Mouse (Mus musculus) layer of hippocampus, postnatal 36 days (tissue): ENCODE results near the gene Macrod2. TPM values are rescaled to one million over a fixed set of nuclear protein-coding genes. Genes with fewer than 3 reads are reported as not detected.

Source experiments
- DNase-seq, 2 experiments: peaks; one replicate each; pipeline ENCODE4 v3.0.0; 2022
- total RNA-seq, 2 experiments: library from RNA; stranded (reverse); gene quantifications; 2 replicates each; pipeline ENCODE4 v1.2.3; 2021

The Macrod2 gene
- total RNA-seq, result 10 to 100 TPM; 52.1 to 53.7 TPM

GRCm38 (mm10) chr2:140395179-140395578 is at the start of gene Macrod2:
Macrod2 (plus strand) TSS chr2:140395309.
- DNase-seq, result peak; percentile 98 to 99

GRCm38 (mm10) chr2:140359905-140360304 is 35.2 kb upstream of the Macrod2 start:
- no peak for DNase-seq

GRCm38 (mm10) chr2:140364804-140365203 is 30.3 kb upstream of the Macrod2 start:
- DNase-seq, result no peak

- DNase-seq, result no peak
These were observed 5.6 kb upstream of the Macrod2 start, which contains the start of gene Sel1l2 for GRCm38 (mm10) chr2:140389525-140389924. Sel1l2 (minus strand) TSS chr2:140389706.

GRCm38 (mm10) chr2:140395744-140396231 is 679 bp downstream of the Macrod2 start:
- DNase-seq, result peak; percentile 21 to 26

- no peak for DNase-seq
These were observed 30.7 kb downstream of the Macrod2 start for GRCm38 (mm10) chr2:140425844-140426243.

- DNase-seq, result no peak
These were observed 32.2 kb downstream of the Macrod2 start for GRCm38 (mm10) chr2:140427283-140427682.

- no peak for DNase-seq
These were observed 44.0 kb downstream of the Macrod2 start for GRCm38 (mm10) chr2:140439081-140439480.

GRCm38 (mm10) chr2:140448636-140449035 is 53.5 kb downstream of the Macrod2 start:
- no peak for DNase-seq

- no peak for DNase-seq
These were observed 80.7 kb downstream of the Macrod2 start for GRCm38 (mm10) chr2:140475770-140476169.

- DNase-seq, result no peak
These were observed 81.8 kb downstream of the Macrod2 start for GRCm38 (mm10) chr2:140476891-140477290.

- no peak for DNase-seq
These were observed 87.5 kb downstream of the Macrod2 start for GRCm38 (mm10) chr2:140482604-140483003.

- peak; percentile 19 to 49 for DNase-seq
These were observed 102.6 kb downstream of the Macrod2 start for GRCm38 (mm10) chr2:140497688-140498087.

GRCm38 (mm10) chr2:140500951-140501350 is 105.8 kb downstream of the Macrod2 start:
- DNase-seq, result peak; percentile 42 to 46

GRCm38 (mm10) chr2:140521472-140521871 is 126.4 kb downstream of the Macrod2 start:
- no peak for DNase-seq

GRCm38 (mm10) chr2:140530214-140530613 is 135.1 kb downstream of the Macrod2 start:
- DNase-seq, result no peak

GRCm38 (mm10) chr2:140532024-140532423 is 136.9 kb downstream of the Macrod2 start:
- no peak for DNase-seq

- no peak for DNase-seq
These were observed 137.9 kb downstream of the Macrod2 start for GRCm38 (mm10) chr2:140532859-140533519.

GRCm38 (mm10) chr2:140533621-140534020 is 138.5 kb downstream of the Macrod2 start:
- DNase-seq, result no peak

- no peak for DNase-seq
These were observed 139.5 kb downstream of the Macrod2 start for GRCm38 (mm10) chr2:140534583-140534982.

GRCm38 (mm10) chr2:140535832-140536571 is 140.9 kb downstream of the Macrod2 start:
- no peak for DNase-seq

- no peak for DNase-seq
These were observed 154.2 kb downstream of the Macrod2 start for GRCm38 (mm10) chr2:140549286-140549685.

- DNase-seq, result no peak
These were observed 166.3 kb downstream of the Macrod2 start for GRCm38 (mm10) chr2:140561426-140561825.

GRCm38 (mm10) chr2:140570874-140571273 is 175.8 kb downstream of the Macrod2 start:
- no peak for DNase-seq
